In genomic region chr4:65711678-65712077, GRCm38 (mm10) we compare ENCODE assay signal across 21 mouse cellular contexts.
DNase-seq lines count a peak whose midpoint lies in the region; ATAC-seq lines count a peak whose summit lies in the region.
"Had no signal": no experiment of that assay in that cellular context is flagged by ENCODE, and none has a peak within 500 bp of the region (broad histone marks: within the 10 kb centered on the region; RNA-seq: fewer than 3 reads in every experiment).

No protein-coding gene starts in this region.

- H3K27me3 ChIP-seq in forebrain, embryonic 15.5 days, result no peaks in the 10 kb centered on the region
- H3K27me3 ChIP-seq in forebrain, embryonic 11.5 days (ENCODE audit: control insufficient read depth, insufficient read depth, low read length), result no peaks in the 10 kb centered on the region
- H3K27me3 ChIP-seq: CH12.LX; embryonic facial prominence, embryonic 15.5 days; heart, embryonic 13.5 days; hindbrain, embryonic 15.5 days; midbrain, embryonic 13.5 days had no signal

- no peaks in the 10 kb centered on the region for H3K36me3 ChIP-seq in forebrain, embryonic 15.5 days
- no peaks in the 10 kb centered on the region for H3K36me3 ChIP-seq in forebrain, embryonic 11.5 days (ENCODE audit: control insufficient read depth, insufficient read depth, low read length)
- H3K36me3 ChIP-seq: embryonic facial prominence, embryonic 15.5 days; heart, embryonic 13.5 days; hindbrain, embryonic 15.5 days; midbrain, embryonic 13.5 days had no signal

- H3K9me3 ChIP-seq in forebrain, embryonic 15.5 days, result no peaks in the 10 kb centered on the region
- H3K9me3 ChIP-seq in forebrain, embryonic 11.5 days (ENCODE audit: control insufficient read depth, low read length), result no peaks in the 10 kb centered on the region
- H3K9me3 ChIP-seq: embryonic facial prominence, embryonic 15.5 days; heart, embryonic 13.5 days; hindbrain, embryonic 15.5 days; midbrain, embryonic 13.5 days had no signal

- peak; percentile 75 for ATAC-seq in forebrain, embryonic 15.5 days (replicated peaks)
- ATAC-seq in forebrain, embryonic 11.5 days (replicated peaks; ENCODE audit: low FRiP score), result no peak
- ATAC-seq: intestine, embryonic 16.5 days; midbrain, embryonic 13.5 days had no signal

- 57% methylated on average over 2 of the region's 2 CpGs for WGBS in forebrain, embryonic 15.5 days
- 91% methylated on average over 2 of the region's 2 CpGs for WGBS in forebrain, embryonic 11.5 days

- intact Hi-C loops in heart, postnatal 10 days (cut with DNase I), result no loop called here

- H3K27ac ChIP-seq in forebrain, embryonic 15.5 days (replicated peaks), result no peak overlapping the region
- H3K27ac ChIP-seq in forebrain, embryonic 11.5 days (ENCODE audit: low read depth, low read length), result no peak overlapping the region
- H3K27ac ChIP-seq: embryonic facial prominence, embryonic 15.5 days; gastrocnemius, adult 2 months; heart, embryonic 13.5 days; hindbrain, embryonic 15.5 days; midbrain, embryonic 13.5 days had no signal

- DNase-seq in forebrain, embryonic 11.5 days (ENCODE audit: low spot score), result no peak
- peak; percentile 96 for DNase-seq in brain, adult 2 months (ENCODE audit: low read depth, low spot score)
- peak; percentile 59 to 73 for DNase-seq in cerebellum, adult 18-20 months
- peak; percentile 41 to 67 for DNase-seq in cerebellum, postnatal 25 days
- no peak for DNase-seq in ovary, postnatal 10 days (ENCODE audit: low spot score)
- DNase-seq in heart, postnatal 10 days, result no peak
- DNase-seq: adrenal gland, postnatal 36 days; gastrocnemius, adult 2 months; heart, postnatal 36 days; liver; lung, postnatal 14 days; spleen, adult 18-20 months; thymus, postnatal 4 days had no signal

- H3K4me1 ChIP-seq in forebrain, embryonic 15.5 days, result no peaks in the 10 kb centered on the region
- H3K4me1 ChIP-seq in forebrain, embryonic 11.5 days (replicated peaks; ENCODE audit: control insufficient read depth, insufficient read depth, low read length), result no peaks in the 10 kb centered on the region
- H3K4me1 ChIP-seq: embryonic facial prominence, embryonic 15.5 days; hindbrain, embryonic 15.5 days; midbrain, embryonic 13.5 days had no signal

- H3K4me3 ChIP-seq in forebrain, embryonic 15.5 days, result no peak overlapping the region
- H3K4me3 ChIP-seq in forebrain, embryonic 11.5 days (ENCODE audit: low read depth, low read length), result no peak overlapping the region
- H3K4me3 ChIP-seq: embryonic facial prominence, embryonic 15.5 days; gastrocnemius, adult 2 months; heart, embryonic 13.5 days; hindbrain, embryonic 15.5 days; midbrain, embryonic 13.5 days; myocyte had no signal

- H3K4me2 ChIP-seq in forebrain, embryonic 15.5 days (replicated peaks), result no peak overlapping the region
- no peak overlapping the region for H3K4me2 ChIP-seq in forebrain, embryonic 11.5 days (ENCODE audit: low read depth, low read length, severe bottlenecking)
- H3K4me2 ChIP-seq: embryonic facial prominence, embryonic 15.5 days; heart, embryonic 13.5 days; hindbrain, embryonic 15.5 days; midbrain, embryonic 13.5 days had no signal

- H3K9ac ChIP-seq in forebrain, embryonic 15.5 days (replicated peaks), result no peak overlapping the region
- no peak overlapping the region for H3K9ac ChIP-seq in forebrain, embryonic 11.5 days (ENCODE audit: low read length)
- H3K9ac ChIP-seq: embryonic facial prominence, embryonic 15.5 days; heart, embryonic 13.5 days; hindbrain, embryonic 15.5 days; midbrain, embryonic 13.5 days had no signal

Comparison
In these comparisons a context has a peak if more than half of its experiments do, and no peak if none do; other contexts are left out.
1. DNase-seq: peak in brain, adult 2 months (single experiment), cerebellum, adult 18-20 months (2 of 2) and cerebellum, postnatal 25 days (2 of 2); none in forebrain, embryonic 11.5 days (single experiment), ovary, postnatal 10 days (single experiment) and heart, postnatal 10 days (0 of 2).